Mouse (Mus musculus) right cerebral cortex, postnatal 4 days (tissue): ENCODE data around the gene Acta2.
A peak's percentile ranks its signal among the peaks of the same experiment; 100 is the strongest.
"Not testable (repeated sequence)": the region's sequence is repeated elsewhere in the genome, so short reads cannot be mapped to it uniquely, and the experiment has no call there.

Experiments
- DNase-seq: peaks from one replicate; pipeline ENCODE4 v3.0.0-alpha.2; 2022

Acta2 gene

GRCm38 (mm10) chr19:34217761-34218160 lies 37.6 kb downstream of the Acta2 start:
- no peak for DNase-seq

DNA sequence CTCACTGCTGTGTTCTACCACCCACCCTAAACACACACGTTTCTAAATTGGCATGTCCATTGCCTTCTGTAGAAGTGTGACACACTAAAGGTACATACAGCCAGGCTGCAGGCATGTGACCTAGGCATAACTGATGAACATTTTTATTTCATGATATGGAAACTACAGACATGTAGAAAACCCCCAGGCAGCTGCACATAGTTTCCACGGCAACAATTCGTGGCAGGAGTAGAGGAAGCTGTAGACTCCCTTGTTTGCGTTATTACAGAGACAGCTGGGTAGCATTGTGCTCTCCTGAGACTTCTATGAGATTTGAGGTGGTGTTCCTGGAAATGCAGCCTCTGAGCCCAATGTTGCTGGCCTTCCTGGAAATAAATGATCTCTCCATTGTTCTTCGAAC lies 38.4 kb downstream of the Acta2 start:
- DNase-seq, result no peak

GRCm38 (mm10) chr19:34214136-34214535 lies 41.3 kb downstream of the Acta2 start:
- no peak for DNase-seq

DNA sequence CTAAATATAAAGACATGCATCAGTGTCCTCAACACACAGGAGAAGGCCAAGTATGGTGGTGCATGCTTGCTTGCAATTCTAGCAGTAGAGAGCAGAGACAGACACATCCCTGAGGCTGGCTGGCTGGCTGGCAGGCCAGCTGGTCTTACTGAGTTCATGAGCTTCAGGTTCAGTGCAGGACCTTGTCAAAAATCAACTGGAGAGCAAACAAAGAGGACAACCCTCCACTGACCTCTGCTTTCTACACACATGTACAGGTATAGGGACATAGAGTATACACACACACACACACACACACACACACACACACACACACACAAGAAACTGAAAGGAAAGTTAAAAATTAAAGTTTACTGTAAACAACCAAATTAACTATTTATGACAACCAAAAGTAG lies 42.1 kb downstream of the Acta2 start:
- no peak for DNase-seq

- DNase-seq, result no peak
Observed at GRCm38 (mm10) chr19:34212489-34213250, 42.7 kb downstream of the Acta2 start.

DNA sequence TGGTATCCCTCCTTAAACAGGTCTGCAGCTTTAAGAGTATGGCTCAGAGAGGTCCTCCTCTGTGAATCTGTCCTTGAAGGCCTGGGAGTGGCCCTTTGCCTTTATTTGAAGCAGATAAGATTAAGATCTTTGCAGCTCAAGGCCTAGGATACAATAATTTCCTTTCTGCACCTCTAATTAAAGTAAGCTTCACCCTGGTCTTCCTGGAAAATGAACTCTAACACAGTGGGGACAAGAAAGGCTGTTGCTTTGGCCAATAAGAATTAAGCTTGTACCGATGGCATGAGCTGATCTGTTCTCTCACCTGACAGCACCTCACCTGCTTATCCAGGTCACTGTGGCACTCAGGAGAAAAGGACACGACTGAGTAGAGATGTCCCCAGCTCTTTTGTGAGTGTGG lies 44.5 kb downstream of the Acta2 start:
- no peak for DNase-seq

- no peak for DNase-seq
Observed at GRCm38 (mm10) chr19:34209930-34210581, 45.3 kb downstream of the Acta2 start.

GRCm38 (mm10) chr19:34209031-34209430 lies 46.4 kb downstream of the Acta2 start:
- no peak for DNase-seq

- DNase-seq, result no peak
Observed at GRCm38 (mm10) chr19:34206760-34207440, 48.5 kb downstream of the Acta2 start.

GRCm38 (mm10) chr19:34206128-34206527 lies 49.3 kb downstream of the Acta2 start:
- DNase-seq, result not testable (repeated sequence)

- no peak for DNase-seq
Observed at GRCm38 (mm10) chr19:34202668-34203067, 52.7 kb downstream of the Acta2 start.

DNA sequence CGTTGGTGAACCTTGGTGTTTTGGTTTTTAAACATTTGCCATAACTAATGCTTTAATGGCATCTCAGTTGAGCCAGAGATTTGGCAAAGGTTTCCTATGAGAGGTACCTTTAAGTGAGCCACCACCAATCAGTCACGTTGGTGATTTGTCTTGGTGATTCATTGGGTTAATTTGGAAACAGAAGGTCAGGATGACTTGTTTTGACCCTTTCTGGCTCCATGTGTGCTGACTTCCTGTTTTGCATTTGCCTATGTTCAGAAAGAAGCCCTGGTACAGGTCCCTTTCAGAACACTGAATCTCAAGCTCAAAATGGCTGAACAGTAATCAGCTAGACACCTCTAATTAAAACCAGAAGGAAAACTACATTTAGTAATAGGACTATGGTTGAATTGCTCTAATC lies 55.9 kb downstream of the Acta2 start:
- DNase-seq, result no peak

DNA sequence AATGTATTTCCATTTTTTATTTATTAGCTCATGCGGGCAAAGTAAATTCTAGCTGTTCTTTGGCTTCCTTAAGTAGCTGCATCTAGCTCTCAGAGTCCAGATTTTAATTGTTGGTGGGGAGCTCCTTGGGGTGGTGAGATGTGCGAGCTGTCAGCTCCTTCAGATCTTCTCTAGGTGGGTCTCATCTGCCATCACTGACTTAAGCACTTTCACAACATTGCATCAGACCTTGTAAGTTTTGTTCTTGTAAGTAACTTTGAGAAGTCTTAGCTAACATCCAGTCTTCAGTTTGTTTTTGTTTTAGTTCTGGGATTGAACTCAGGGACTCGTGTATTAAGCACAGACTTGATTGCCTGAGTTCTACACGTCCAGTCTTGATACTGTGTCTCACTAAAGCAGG lies 56.5 kb downstream of the Acta2 start:
- no peak for DNase-seq

GRCm38 (mm10) chr19:34198066-34198465 lies 57.3 kb downstream of the Acta2 start:
- DNase-seq, result no peak

GRCm38 (mm10) chr19:34195031-34195430 lies 60.4 kb downstream of the Acta2 start:
- DNase-seq, result no peak

DNA sequence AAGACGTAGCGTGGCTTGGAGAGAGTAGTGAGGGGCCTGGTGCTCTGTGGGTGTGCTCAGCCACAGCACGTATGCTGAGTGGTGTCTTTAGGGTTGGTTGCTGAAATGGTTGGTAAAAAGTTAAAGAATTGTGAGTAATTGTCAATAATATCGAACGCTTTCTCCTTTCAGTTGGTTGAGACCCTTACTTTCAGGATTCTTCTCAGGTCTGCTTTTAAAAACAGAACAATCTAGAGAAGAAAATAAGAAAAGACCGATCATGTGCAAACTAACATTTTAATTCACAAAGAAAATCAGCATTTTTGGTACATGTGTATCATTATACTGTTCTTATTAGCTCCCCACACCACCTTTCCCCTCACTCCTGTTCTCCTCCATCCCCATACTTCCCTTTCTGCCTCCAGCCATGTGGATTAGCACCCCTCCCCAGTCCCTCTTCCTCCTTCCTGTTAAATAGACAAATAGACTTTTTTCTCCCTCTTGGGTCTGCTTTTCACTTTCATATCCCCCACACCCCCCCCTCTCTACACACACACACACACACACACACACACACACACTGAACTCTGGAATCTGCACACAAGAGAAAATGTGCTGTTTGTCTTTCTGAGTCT lies 61.2 kb downstream of the Acta2 start:
- DNase-seq, result no peak

- no peak for DNase-seq
Observed at GRCm38 (mm10) chr19:34193683-34194082, 61.7 kb downstream of the Acta2 start.

DNA sequence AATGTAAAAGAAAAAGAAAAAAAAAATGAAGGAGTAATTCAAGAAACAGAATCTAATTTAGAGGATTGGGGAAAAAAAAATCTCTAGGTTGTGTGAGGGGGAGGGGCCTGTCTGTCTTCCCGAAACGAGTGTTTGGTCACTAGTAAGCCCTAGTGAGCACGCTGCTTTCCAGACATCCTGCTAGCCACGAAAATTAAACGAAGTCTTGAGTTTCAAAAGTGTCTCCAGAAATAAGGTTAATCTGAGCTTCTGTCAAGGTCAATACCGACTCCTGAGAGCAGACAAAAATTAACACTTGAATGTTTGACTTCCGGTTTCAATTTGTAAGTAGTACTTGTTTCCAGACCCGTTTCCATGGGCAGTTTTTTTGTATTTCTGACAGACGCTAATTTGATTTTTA lies 62.2 kb downstream of the Acta2 start:
- DNase-seq, result peak; percentile 16

GRCm38 (mm10) chr19:34192008-34192963 lies 63.1 kb downstream of the Acta2 start, which contains the start of gene Stambpl1:
Gene Stambpl1 (plus strand): TSS chr19:34192229.
- peak; percentile 73 for DNase-seq

DNA sequence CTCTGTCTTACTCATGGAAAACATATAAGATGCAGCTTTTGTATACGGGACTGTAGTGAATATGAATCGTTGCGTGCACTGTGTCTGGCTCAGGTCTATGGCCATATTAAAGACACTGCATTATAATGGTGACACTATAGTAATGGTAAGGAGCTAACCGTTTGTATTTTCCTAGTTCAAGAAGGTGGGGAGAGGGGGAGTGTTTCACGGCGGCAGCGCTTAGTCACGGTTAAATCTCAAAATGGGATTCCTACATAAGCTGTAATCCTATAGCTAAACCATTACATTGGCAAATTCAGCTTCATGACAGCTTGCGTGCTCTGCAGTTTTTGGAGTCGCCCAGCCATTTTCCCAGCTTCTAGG lies 63.8 kb downstream of the Acta2 start:
- no peak for DNase-seq
